Mouse (Mus musculus) CD4-positive helper T cell, adult 2 months (primary cell): ENCODE results near the gene Ttyh1.

Experiments
- DNase-seq: peaks from one replicate; pipeline ENCODE4 v3.0.0-alpha.2; 2012; ENCODE audit warnings: low read depth, missing footprints, low spot score

Ttyh1 gene

GRCm38 (mm10) chr7:4119344-4119902, at the start of gene Ttyh1:
Gene Ttyh1 (plus strand): TSS chr7:4119408.
- DNase-seq: peak; percentile 52

GRCm38 (mm10) chr7:4071066-4071465, 48.1 kb upstream of the Ttyh1 start:
- DNase-seq: no peak

GRCm38 (mm10) chr7:4073144-4073543, 46.1 kb upstream of the Ttyh1 start:
- DNase-seq: no peak

DNA sequence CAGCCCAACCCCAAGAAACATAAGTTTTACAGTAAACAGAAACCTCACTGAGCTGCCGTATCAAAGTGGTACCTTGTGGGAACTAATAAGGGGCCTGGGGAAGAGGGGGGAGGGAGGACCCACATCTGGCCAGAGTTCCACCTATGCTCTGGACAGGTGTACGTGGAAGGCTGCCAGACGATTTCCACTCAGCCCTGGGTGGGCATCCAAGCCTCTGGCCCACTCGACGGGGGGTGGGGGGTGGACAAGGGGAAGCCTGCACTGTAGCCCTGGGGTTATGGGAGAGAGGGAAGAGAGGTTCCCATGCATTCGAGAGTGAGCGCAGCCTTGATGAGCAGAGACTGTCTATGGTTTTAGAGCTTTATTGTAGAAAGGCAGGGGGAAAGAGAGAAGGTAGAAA, 39.7 kb upstream of the Ttyh1 start:
- DNase-seq: no peak

- DNase-seq: no peak
Measured at GRCm38 (mm10) chr7:4080552-4080951, 38.7 kb upstream of the Ttyh1 start.

DNA sequence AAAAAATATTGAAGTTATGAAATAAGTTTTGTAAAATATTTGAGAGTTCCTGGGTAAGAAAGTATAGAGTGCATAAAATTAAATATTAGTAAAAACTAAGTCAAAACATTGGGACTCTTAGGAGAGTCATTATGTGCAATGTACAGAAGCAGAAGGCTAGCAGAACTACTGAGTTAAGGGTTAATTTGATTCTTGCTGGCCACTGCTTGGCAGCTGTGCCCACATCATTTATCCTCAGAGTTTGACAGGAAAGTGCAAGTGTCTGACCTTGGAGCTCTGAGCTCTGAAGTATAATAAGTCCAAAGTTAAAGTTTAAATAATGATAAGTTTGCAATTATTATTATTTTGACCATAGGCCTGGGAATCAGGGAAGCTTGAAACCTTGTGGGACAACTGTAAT, 37.5 kb upstream of the Ttyh1 start:
- no peak for DNase-seq

DNA sequence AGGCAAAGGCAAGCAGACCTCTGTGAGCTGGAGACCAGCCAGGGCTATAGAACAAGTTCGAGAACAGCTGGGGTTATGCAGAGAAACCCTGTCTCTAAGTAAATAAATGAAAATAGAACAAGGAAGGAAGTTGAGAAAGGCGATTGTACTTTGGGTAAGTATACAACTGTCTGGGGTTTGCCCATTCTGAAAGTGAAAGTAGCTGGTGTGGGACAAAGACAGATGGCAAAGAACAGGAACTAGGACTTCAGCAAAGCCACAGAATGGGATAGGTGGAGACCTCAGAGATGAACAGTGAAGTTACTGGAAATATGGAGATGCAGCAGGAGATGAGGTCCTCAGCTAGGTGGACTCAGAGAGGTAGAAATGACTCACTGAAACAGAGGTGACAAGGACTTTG, 36.4 kb upstream of the Ttyh1 start:
- DNase-seq: peak; percentile 78

DNA sequence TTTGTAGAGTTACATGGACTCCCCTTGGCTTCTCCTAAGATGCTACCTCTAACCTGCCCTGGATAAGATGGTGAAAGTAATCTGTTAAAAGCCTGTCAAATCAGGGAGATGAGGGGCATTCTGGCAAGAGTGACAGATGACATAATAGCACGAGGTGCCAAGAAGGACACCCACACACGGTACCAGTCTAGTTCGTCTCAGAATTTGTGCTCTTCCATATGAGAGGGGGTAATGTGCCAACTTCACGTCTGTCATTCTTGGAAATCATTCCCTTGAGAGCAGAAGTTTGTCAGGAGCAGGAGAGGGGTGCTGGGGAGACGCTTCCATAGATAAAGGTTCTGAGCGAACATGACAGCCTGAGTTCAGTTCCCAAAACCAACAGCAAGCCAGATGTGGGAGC, 35.0 kb upstream of the Ttyh1 start:
- no peak for DNase-seq

- no peak for DNase-seq
Measured at GRCm38 (mm10) chr7:4085562-4085961, 33.6 kb upstream of the Ttyh1 start.

DNA sequence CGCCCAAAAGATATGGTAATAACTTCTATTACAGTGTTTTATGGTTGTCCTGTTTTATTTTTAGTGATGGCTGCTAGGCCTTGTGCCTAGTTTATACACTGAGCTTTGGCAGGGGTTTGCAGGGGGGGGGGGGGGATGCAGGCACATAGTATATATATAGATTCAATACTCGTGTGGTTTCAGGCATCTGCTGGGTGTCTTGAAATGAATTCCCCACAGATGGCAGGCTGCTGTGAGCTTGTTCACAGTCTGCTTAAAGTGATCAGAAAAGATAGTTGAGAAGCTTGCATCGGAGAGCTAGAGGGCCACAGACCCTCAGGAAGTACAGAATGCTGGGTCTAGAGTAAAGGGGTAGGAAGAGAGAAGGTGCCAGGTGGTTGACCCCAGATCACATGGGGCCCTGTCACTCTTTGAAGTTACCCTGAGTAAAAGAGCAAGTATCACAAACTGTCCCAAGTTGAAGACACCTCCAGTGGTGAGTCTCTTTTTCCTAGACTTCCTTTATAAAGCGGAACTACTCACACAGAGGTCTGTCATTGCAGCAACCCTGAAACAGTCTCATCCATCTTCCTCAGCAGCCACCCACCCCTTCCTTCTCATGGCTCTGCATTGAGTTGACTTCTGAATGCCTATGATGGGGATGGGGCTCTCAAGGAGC, 31.8 kb upstream of the Ttyh1 start:
- DNase-seq: no peak

- no peak for DNase-seq
Measured at GRCm38 (mm10) chr7:4087896-4088480, 31.2 kb upstream of the Ttyh1 start.

- DNase-seq: no peak
Measured at GRCm38 (mm10) chr7:4088679-4089078, 30.5 kb upstream of the Ttyh1 start.

- no peak for DNase-seq
Measured at GRCm38 (mm10) chr7:4091170-4091569, 28.0 kb upstream of the Ttyh1 start.

DNA sequence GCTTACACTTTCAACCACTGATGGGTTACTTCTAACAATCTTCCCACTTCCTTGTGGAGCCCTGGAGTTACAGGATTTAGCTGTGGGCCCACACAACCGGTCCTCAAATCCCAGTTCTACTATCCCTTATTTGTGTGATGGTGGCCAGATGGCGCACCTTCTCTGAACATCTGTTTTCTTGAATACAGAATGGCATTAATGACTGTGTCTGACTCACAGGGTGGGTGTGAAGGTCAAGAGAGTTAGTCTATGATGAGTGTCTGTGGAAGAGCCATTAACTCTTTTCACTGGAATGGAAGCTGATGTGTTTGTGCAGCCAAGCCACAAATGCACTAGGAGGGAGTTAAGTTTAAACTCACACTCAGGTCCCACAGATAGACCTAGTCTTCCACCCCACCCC, 20.9 kb upstream of the Ttyh1 start:
- DNase-seq: no peak

DNA sequence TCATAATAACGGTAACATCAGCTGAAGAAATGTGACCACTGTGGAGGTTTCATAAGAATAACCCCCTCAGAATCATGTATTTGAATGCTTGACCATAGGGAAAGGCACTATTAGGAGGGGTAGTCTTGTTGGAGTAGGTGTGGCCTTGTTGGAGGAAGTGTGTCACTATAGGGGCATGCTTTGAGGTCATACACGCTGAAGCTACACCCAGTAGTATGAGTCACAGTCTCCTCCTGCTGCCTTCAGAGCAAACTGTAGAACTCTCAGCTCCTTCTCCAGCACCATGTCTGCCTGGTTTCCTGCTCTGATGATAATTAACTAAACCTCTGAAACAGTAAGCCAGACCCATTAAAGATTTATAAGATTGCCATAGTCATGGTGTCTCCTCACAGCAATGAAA, 20.4 kb upstream of the Ttyh1 start:
- DNase-seq: no peak

GRCm38 (mm10) chr7:4101144-4101543, 18.1 kb upstream of the Ttyh1 start:
- no peak for DNase-seq

DNA sequence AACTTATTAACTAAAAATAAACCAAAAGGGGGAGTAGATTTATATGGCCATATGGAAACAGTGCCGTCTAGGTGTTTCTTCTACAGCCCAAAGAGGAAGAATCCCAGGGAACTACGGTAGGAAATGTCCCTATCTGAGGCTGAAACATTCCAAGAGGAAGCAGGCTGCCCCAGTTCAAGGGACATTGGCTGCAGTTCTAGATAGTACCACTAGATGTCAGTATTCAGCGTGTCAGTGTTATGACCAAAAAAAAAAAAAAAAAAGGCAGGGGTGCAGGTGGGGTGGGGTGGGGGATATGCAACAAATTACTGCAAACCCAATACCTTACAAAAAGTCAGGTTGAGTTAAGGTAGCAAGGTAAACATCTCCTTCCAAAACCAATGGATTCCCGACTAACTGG, 15.8 kb upstream of the Ttyh1 start:
- peak; percentile 53 for DNase-seq

- DNase-seq: no peak
Measured at GRCm38 (mm10) chr7:4111766-4112165, 7.4 kb upstream of the Ttyh1 start.

DNA sequence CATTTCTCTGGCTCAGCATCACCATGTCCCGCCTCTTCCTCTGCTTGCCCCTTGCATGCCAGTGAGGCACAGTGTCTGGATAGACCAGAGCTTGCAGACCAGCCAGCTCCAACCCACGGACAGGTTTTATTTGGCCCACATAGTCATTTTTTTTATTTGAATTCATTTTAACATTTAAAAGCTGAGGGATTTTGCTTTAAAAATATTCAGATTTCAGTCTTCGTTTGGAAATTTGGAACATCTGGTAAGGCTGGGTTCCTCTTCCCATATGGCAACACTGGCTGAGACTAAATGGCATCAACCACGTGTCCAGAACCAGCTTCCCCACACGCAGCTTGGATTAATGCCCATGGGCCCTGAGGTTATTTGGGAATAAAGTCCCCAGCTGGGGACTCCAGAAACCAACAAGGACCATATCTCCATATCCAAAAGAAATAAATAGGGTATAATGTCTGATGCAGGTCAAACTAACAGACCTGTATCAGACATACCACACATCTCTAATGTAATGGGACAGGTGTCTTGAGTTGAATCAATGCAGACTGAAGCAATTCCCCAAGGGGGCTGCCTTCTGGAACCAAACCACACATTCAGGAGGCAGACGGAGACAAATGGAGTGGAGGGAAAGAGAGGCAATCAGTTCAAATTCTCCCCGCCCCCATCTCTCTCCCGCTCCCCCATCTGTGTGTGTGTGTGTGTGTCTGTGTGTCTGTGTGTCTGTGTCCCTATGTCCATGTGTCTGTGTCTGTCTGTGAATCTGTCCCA, 2.0 kb upstream of the Ttyh1 start:
- DNase-seq: no peak

DNA sequence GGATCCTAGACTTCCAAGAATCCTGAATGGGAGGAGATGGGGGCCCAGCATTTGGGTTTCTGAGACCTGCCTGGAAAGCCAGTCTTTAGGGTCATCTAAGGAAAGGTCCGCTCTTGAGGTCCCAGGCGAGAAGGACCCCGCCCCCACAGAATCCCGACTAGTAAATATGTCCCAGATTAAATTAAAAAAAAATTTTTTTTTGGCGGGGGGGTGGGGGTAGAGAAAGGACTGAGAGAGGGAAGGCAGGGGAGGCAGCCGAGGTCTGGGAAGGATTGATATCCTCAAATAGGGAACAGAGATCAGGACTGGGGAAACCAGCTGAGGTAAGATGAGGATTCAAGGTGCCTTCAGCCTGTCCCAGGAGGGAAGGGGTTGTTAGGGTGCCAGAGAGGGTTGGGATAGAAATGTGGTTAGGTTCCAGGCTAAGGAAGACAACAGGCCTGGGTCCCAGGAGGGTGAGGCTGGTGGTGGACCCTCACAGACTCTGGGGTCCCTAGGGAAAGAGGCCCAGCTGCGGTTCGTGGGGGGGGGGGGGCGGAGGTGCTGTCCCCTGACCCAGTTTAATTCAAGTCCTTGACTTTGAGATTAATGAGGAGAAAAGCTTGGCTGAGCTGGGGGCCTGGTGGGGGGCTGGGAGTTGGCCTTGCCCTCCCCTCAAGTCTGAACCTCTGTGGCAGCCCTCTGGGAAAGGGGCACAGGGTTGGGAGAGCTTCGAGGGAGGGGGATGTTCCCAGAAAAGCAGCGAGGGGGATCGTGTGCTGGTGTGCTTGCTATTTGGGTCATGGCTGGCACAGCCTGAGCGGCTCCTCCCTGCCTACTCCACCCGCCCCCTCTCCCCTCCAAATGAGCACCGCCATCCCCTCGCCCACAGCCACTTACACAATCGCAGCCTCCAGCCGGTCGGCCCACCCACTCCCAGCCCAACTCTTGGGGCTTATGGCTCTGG, 1.0 kb downstream of the Ttyh1 start:
- DNase-seq: no peak

- DNase-seq: no peak
Measured at GRCm38 (mm10) chr7:4122076-4122768, 3.0 kb downstream of the Ttyh1 start.
